Mouse (Mus musculus) cerebellum, postnatal 14 days (tissue): Measurements from ENCODE around the gene Cmpk2.
A peak's percentile ranks its signal among the peaks of the same experiment; 100 is the strongest.
"Not testable (repeated sequence)": the region's sequence is repeated elsewhere in the genome, so short reads cannot be mapped to it uniquely, and the experiment has no call there.

Source experiments
- DNase-seq, 2 experiments: peaks; one replicate each; pipeline ENCODE4 v3.0.0; 2021; ENCODE audit warnings: mixed read lengths in 2 of 2

The Cmpk2 gene

DNA sequence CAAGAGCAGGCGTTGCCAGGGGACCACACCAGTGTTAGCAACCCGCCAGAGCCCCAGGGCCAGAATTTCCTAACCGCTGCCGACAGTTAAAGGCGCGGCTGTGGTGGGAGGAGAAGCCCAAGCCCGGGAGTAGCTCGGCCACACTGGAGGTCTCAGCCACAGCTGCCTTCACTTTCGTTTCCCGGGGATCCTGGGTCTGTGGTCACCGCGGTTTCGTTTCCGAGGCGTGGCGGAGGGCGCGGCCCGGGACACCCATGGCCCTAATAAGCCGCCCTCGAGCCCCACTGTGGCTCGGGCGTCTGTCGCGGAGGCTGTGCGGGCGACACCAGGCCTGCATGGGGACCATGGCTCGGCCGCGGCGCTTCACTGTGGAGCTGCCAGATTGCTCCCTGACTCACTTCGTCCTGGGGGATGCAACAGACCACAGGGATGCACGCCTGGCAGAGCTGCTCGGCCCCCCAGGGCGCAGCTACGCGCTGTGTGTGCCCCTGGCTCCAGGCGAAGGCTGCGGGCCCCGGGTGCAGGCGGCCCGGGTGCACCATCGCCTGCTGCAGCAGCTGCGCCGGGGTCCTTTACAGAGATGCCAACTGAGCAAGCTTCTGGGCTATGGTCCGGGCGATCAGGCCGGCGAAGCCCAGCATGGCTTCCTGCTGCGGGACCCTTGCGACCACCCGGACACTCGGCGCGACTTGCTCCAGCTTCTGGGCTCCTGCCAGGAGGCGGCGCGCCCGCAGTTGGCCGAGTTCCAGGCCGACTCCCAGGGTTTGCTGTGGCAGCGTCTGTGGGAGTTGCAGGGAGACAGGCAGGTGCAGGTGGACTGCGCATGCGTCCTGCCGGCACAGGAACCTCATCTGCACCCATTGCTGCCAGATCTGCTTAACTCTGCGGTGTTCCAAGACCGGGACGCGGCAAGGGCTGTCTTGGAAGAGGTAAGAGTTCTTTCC, at the start of gene Cmpk2:
Gene Cmpk2 (plus strand): TSS at position 107 of the 944 bp plus-strand sequence.
- peak; percentile 86 to 87 for DNase-seq

DNA sequence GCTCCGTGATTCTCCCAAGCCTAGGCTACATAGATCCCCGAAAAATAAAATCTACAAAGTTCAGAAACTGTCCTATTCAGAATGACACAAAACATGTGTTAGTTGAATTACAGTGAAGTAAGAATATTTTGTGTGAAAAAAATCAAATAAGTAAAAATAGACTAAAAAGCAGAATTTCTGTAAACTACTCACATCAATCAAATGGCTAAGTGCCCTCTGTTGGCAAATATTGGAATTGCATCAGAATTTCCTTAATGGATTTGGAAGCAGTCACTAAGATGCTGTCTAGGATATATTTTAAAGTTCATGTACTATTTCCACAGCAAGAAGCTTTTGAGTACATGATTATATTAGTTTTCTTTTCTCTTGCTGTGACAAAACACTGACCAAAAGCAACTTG, 44.2 kb upstream of the Cmpk2 start:
- peak; percentile 53 to 70 for DNase-seq

DNA sequence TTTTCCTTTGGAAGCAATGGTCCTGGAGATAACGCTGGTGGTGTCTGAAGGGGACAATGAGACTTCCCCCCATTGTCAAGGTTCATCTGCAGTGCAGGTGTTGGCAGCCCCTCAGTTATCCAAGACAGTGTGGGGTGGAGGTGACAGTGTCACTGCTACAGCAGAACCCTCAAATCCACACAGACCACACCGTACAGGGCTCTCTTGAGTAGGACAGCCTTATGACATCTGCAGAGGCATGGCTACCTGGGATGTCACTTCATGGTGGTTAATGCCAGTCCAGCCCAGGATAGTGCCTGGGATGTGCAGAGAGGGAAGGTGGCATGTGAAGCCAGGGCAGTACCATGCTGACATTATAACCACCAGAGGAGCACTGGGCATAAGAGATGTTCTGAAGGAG, 40.2 kb upstream of the Cmpk2 start:
- not testable (repeated sequence) for DNase-seq

DNA sequence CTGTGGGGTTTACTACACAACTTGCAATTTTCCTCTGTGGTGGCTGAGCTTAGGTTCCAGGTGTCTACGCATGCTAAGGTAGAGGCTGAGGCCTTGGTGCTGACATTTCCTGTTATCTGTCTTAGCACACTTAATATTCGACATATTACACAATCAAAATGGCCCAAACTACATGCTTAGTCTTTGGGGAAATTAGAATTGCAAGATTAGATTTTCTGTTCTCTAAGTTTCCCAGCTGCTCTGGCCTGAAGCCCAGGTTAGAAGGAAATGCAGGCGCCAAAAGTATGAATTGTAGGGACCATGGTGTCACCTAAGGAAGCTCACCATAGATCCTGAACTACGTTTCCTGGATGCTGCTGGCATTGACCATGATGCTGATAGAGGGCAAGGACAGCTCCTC, 32.7 kb upstream of the Cmpk2 start:
- DNase-seq, result no peak

DNA sequence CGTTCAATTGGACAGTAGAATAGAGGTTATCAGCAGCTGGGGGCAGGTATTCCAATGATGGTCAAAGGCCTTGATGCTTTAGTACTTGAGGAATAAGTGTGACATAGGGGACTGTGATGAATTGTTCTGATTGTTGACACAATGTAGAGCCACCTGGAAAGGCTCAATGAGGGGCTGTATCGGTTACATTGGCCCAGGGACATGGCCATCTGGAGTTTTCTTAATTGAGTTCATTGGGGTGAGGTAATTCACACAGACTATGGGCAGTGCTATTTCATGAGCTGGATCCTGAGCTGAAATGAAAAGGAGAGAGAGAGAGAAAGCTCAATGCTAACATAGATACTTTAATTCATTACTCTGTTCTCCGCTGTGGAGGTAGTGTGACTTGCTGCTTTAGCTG, 31.1 kb upstream of the Cmpk2 start:
- peak; percentile 20 to 43 for DNase-seq

DNA sequence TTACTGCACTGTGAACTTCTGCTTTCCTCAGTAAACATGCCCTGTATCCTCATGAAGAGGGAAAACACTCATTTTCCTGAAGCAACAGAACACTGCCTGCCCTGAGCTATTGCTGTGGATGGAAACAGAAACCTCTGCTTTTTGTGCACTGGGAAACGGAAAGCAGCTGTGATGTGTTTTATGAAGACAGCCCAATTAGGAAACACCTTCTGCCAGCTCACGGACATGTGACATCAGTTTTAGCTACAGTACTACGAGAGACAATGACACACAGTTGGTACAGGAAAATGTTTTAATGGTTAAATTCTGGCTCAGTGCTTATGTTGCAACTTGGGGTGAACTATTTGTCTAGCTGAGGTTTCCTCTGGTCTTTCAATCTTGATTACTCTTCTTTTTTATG, 29.6 kb upstream of the Cmpk2 start:
- DNase-seq, result no peak

DNA sequence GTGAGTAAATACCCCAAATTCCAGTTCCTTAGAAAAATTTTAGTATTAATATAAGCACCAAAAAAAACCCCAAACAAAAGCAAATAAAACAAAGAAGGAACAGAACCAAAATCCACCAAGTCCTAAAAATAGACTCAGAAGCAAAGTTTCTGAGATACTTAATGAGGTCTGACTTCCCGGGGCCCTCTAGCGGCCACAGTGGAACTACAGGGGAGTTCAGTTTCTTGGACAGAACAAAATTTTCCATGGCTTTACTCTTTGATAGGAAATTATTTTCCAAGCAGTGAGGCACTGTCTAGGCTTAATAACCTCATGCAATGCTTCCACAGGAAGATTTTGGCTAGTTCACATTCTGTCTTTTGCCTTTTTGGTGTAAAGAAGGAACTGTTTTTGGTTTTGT, 24.9 kb upstream of the Cmpk2 start:
- DNase-seq, result peak; percentile 78 to 83

DNA sequence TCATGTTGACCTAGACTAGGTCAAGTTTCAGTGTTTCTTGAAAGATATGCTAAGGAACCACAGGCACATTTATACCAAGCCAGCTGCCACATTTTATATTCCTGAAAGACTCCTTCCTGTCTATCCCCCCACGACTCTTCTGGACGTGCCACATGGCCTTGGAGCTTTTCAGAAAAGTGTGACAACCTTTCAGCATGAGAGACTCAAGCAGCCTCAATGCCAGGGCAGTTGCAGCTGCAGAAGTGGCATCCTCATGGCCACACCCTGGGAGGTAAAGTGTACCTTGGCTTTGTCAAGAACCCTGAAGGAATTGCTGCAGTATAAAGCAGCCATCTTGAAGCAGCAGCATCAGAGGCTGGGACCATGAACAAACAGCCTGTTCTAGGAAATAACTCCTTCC, 24.5 kb upstream of the Cmpk2 start:
- DNase-seq, result no peak

DNA sequence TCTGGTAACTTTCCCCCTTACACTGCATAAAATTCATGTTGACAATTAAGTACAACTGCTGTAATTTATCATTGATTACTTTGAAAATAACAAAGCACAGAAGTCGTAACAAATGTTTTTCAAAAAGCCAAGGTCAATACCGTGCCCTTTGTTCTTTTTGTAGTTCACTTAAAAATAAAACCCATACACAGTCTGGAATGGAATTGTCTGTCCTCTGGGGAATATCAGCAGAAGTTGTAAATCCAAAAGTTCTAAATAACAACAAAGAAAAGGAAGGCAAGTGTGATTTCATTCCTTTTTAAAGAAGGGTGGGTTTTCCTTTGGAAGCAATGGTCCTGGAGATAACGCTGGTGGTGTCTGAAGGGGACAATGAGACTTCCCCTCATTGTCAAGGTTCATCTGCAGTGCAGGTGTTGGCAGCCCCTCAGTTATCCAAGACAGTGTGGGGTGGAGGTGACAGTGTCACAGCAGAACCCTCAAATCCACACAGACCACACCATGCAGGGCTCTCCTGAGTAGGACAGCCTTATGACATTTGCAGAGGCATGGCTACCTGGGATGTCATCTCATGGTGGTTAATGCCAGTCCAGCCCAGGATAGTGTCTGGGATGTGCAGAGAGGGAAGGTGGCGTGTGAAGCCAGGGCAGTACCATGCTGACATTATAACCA, 22.5 kb upstream of the Cmpk2 start:
- no peak for DNase-seq

DNA sequence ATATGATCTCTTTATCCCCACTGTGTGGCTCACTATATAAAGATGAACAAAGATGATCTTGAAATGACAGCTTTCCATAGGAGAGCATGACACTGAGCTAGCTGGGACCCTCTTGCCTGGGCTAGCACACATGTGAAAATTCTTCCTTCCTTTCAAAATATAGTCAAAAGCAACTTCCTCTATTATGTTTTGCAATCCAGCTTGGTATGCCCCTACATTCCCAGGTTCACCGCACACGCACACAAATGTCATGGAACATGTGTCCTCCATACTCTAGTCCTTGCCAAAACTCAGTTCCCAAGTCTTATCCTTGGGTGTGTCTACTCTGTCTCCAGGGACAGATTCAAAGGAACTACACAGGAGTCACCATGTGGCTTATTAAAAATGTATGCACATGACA, 19.5 kb upstream of the Cmpk2 start:
- no peak for DNase-seq

DNA sequence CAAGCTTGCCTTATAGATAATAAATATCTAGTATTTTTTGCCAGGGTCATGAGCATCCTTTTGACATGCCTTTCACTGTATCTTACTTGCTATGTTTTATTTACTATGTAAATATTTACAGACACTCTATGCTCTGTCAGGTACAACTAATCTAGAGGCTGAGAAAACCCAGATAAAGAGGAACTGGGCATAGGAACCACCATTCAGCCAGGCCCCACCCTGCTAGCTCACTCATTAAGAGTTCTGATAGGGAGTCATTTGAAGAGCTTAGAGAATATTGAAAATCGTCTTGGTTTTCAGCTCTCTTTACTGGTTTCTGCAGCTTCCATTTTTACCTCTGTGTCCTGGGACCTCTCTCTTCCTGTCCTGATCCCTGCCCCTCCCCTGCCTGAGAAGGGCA, 17.9 kb upstream of the Cmpk2 start:
- no peak for DNase-seq

DNA sequence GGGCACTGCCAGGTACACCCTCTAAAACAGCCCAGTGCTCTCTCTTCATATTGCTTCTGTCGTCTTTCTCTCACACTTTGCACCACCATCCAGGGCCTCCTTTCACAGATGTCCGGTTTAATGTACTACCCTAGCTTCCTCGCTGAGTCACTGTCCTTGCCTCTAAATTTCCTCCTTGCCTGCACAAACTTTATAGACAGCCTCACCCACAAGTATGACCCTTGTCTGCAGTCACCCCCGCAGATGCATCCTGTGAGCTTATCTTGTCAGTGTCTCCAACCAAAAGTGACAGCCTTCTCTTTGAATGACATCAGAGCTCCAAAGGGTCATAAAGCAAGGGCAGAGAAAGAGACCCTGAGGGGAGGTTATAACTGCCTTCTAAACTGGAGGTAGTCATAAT, 16.1 kb upstream of the Cmpk2 start:
- DNase-seq, result no peak

DNA sequence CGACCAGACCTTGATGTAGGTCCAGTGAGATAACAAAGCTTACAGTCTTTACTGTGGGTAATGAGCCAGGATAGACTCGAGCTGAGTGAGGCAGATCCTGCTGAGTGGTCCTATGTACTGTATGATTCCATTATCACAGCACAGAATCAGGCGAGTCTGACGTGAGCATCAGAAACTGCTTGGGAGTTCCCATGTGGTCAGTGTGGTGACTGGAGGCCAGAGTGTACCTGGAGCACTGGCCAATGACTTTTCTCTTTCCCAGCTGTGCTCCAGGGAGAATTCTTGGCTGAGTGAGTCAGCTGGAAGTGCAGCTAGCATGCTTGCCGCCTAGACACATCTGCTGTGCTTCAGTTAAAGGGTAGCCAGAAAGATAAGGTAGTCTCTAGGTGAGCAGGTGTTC, 14.3 kb upstream of the Cmpk2 start:
- DNase-seq, result no peak

DNA sequence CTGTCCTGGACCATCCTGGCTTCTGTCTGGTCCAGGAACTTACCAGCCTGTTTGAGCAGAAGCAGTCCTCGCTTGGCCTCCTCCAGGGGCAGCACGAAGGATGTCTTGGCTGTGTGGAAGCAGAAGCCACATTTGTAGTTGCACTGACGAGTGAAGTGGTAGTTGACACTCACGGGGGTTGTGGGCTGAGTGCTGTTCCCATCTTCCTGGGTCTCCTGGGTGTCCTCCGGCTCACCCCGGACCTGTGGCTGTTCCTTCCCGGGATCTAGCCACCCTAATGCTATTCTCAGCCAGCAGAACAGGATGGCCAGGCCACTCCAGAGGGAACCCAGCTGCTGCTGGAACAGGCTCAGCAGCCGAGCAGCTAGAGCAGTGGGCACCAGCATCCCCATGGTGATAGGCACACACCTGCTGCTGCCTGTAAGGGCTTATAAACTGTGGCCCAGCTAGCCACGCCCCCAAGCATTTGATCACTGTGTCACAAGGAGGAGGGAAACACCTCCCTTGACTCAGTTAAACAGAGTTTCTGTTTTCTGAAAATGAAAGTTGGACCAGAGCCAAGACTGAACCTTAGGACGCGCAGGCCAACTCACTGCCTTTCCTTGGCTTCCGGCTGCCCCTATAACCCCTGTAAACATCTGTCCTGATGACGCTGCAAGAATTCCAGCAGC, 12.8 kb upstream of the Cmpk2 start, which contains the start of gene Rsad2:
Gene Rsad2 (minus strand): TSS at position 425 of the 671 bp plus-strand sequence.
- DNase-seq, result peak; percentile 15 to 30

DNA sequence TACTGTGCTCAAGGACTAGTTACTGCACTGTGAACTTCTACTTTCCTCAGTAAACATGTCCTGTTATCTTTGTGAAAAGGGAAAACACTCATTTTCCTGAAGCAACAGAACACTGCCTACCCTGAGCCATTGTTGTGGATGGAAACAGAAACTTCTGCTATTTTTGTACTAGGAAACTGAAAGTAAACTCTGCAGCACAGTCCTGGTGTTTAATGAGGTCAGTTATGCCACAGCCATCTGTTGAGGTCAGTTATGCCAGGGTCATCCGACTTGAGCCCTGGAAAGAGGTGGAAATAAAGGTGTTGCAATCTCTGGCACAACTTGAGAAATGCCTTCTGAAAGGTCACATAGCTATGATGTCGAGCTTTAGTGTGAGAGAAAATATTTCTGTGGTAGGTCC, 8.9 kb upstream of the Cmpk2 start:
- no peak for DNase-seq

DNA sequence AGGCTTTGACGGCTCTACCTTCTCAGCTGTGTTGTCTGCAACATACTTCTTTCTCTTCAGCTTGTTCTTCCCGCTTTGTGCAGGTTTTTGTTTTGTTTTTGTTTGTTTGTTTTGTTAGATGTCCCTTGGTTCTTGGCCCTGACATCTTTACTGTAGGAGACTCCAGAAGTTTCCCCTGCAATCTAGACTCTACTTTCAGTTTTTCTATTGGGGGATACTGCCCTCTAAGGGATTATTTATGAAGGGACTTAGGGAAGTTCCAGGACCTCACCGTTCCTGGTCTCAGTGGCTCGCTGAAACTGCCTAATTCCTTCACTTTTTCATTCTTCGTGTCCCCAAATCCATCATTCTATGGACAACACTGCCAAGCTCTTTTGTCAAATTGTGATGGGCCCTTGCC, 3.4 kb upstream of the Cmpk2 start:
- no peak for DNase-seq

DNA sequence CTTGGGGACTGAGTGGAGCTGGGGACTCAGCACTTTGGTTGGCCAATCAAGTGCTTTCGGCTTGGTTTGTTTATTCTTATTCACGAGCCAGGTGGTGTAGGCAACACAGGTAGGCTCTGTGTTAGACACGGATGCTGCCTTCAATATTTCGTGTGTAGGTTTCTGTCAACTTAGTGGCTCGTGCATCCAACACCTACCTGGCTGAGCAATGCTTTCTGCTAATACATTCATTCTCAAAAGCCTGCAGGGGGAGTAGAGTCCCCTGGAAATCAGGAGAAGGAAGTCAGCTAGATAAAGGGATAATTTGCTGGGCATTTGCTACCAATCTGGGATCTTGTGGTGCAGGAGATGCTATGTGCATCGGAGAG, 1.0 kb downstream of the Cmpk2 start:
- no peak for DNase-seq

DNA sequence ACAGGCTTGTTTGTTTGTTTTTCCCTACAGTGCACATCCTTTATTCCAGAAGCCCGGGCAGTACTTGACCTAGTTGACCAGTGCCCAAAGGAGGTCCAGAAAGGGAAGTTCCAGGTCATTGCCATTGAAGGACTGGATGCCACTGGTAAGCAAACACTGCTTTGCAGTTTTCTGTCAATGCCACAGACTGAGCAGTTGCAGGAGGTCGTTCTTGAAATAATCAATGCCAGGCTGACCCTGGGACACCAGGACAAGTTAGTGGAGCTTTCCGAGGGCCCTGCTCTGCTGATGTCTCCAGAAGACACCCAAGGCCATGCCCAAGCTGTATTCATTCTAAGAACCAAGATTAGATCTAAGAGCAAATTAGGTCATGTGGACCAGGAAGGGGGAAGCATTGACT, 2.4 kb downstream of the Cmpk2 start:
- no peak for DNase-seq

DNA sequence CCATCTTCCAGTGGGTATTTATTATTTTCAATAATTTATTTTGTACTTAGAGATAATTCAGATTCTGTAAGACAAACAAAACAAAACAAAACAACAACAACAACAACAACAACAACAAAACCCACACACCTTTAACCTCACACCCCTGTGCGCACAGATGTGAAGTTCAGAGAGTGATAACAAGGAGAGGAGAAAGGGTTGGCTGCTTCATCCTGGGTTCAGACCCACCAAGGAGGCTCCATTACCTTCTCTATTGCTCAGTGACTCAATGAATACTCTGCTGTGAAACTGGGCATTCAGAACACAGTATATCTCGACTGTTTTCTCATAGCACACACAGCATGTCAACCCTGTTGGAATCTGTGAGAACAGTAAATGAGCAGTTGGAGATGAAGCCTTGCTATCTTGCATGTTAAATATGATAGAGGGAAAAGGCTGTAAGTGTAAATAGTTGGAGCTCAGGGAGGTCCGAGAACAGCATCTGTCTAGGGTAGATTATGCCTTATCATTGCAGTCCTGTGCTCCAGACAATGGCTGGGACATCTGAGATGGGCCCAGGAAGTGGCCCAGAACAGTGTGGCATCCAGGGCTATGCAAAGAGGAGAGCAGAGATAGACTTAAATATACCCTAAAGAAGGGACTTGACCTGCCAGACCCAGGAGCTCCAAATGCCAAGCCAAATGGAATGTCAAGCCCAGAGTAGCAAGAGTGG, 3.9 kb downstream of the Cmpk2 start:
- no peak for DNase-seq

DNA sequence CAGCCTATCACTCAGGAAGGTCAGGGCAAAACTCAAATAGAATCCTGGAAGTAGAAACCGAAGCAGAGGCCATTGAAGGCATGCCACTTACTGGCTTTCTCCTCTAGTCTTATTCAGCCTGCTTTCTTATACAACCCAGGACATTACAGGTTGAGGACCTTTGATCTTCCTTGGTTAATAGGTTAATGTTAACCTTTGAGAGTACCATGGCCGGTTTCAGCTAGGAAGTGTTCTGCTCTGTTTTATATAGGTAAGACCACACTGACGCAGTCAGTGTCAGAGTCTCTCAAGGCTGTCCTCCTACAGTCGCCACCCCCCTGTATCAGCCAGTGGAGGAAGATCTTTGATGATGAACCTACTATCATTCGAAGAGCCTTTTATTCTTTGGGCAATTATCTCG, 4.7 kb downstream of the Cmpk2 start:
- no peak for DNase-seq

DNA sequence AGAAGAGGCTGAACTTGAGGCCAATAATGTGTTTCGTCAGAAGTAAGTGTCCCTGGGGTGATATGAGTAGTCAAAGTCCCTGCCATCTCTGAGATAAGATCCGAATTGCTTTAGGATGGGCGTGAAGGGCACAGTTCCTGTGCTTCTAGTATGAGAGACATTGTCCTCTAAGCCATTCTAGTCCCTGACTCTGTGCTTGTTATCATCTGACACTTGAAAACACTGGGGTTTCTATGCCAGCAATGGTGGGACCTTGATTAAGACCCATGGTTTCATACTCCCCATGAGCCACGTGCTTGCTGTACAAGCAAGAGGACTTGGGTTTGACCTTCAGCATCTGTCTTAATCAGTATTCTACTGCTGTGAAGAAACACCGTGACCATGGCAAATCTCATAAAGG, 8.2 kb downstream of the Cmpk2 start:
- DNase-seq, result no peak

DNA sequence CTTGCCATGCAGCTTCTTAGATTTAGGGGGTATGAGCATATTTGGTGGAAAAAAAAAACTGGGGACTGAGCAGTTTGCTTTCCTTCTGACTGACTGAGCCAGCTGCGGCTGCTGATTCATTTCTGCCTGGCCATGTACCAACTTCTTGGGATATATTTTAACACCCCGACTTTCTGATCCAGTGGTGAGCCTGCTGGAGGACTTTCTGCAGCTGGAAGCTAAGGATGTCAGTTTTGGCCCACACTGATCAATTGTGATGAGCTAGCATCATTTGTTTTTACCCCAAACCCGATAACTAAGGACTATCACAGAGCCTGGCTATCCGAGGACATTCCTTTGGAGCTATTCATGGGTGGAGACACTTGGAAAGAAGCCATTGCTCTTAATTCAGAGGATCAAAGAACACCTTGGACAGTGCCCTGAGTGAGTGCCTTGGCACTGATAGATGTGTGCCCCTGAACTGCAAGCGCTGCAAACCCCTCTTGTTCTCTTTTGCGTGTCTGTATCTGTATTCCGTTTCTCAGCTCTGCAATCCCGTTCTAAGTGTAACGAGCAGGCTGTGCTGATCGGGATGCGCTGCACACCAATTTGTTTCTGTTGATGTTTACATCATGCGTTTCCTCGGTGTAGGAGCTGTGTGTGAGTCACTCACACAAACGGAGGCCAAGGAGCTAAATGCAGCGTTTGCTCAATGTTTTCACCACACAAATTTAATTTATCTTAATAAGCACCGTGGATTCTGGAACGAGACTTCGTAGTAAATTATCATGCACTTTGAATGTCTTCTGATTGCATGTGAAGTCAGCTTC, 9.4 kb downstream of the Cmpk2 start:
- DNase-seq, result no peak
